Mouse (Mus musculus): ENCODE data around the gene Tuba8.

The Tuba8 gene

DNA sequence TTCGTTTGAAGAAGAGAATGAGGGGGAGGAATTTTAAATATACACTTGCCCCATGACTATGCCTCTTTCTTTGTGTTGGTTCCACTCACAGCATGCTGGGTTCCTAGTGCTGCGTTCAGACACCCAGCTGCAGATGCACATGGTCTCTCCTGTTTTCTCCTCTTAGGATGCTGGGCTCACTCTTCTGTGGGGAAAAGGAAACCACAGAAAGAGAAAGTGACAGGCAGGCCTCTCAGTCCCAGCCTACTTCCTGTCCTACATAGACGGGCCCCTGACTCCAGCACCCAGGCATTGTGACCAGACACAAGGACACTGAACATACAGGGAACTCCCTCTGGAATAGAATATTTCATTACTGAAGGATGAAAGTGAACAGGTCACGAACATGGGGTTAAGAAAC, 15.5 kb downstream of the Tuba8 start:
- CTCF ChIA-PET = no interaction called here

DNA sequence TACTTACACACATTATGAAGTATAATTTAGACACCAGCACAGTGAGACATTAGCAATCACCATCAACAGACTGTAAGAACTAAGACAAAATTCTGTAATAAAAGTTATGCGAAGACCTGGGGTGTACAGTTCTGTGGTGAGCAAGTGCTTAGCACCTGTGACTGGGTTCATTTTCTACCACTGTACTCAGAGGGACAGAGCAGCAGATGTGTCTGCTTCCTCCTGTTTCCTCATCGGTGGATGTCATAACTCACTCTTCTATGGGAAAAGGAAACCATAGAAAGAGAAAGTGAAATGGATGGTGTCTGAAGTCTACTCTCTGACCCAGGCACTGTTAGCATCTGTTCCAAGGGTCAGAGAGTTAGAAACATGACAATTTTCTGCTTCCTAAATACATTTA, 16.2 kb downstream of the Tuba8 start:
- CTCF ChIA-PET = no interaction called here

DNA sequence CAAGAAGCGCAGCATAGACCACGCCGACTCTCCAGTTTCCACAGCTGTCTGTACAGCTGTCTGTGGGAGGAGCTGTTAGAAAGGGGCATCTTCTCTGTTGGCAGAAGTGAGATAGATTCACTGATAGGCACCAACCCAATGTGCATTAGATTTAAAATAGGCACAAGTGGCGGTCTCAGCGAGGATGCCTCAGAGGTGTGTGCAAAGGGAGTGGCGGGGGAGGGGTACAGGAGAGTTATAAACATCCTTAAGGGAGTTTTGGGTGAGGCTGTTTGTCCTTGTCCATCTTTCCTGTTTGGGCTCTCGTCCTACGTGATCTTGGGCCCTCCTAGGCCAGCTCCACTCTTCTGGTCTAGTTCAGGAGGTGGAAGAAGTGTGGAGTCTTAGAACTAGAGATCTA, 17.9 kb downstream of the Tuba8 start:
- CTCF ChIA-PET = interaction anchor here (0.9 kb wide), 1 partner anchor 24 kb away, joined by 3 read pairs; no protein-coding TSS in a partner anchor

DNA sequence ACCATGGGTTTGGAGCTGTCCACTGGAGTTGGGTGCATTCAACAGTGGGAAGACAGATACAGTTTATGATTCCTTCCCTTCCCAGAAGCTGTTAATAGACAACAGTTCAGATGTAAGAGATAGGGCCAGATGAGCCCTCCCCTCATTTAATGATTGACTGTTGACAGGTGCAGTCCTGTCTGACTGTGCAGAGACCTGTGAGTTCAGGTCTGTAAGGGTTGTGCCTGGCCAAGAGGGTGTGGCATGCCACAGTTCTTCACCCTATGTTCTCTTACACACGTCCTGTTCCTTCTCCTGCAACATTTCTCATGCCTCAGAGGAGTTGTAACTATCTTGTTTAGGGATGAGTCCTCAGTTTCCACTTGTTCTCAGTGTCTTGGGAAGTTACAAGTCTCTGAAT, 22.2 kb downstream of the Tuba8 start:
- CTCF ChIA-PET = no interaction called here

DNA sequence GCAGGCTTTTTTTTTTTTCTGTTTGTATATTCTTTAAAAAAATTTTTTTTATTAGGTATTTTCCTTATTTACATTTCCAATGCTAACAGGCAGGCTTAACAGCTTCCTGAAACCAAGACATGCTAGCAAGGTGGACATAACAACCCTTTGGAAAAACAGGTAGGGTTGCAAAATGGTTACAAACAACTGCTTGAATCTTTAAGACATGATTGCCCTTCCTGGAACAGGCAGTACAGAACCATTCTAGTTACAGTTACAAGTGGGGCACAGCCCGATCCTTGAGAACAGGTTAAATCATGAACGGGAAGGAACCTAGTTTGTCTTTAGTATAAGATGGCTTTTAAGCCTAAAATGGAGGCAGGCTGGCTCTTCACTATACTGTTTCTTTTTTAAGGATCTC, 25.9 kb downstream of the Tuba8 start:
- CTCF ChIA-PET = interaction anchor here (0.6 kb wide), 1 partner anchor 44 kb away, joined by 7 read pairs; no protein-coding TSS in a partner anchor

DNA sequence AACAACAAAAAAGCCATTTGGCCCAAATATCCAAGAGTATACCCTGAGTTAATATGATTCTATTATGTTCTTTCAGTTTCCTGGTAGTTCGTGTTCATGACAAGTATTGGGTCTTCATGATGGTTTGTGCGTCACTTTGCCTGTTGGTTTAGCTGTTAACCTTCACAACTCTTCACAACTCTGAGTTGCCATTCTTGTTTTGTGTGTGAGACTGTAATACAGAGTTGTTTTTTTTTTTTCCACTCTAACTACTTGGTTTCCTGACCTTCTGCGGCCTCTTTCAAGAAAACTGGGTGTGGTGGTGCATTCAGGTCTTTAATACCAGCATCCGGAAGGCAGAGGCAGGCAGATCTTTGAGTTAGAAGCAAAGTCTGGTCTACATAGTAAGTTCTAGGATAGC, 27.7 kb downstream of the Tuba8 start:
- CTCF ChIA-PET = interaction anchor here (0.7 kb wide), 1 partner anchor 906 kb away, joined by 3 read pairs; no protein-coding TSS in a partner anchor

DNA sequence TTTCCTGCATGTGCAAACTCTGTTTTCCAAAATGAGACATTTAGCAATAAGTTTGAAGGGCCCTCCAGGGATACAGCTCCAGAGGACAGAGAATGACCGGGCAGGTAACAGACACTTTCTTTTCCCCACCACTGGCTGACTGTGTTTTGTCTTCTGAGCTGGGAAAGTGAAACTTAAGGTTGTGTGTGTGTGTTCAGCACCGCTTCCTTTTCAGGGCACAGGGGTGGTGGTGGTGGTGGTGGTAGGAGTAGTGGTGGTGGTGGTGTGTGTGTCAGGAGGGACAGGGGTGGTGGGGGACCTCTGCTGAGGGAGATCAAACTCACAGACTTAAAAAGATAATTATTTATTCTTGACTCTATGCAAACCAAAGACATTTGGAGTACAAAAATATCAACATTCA, 31.3 kb downstream of the Tuba8 start:
- CTCF ChIA-PET = no interaction called here

DNA sequence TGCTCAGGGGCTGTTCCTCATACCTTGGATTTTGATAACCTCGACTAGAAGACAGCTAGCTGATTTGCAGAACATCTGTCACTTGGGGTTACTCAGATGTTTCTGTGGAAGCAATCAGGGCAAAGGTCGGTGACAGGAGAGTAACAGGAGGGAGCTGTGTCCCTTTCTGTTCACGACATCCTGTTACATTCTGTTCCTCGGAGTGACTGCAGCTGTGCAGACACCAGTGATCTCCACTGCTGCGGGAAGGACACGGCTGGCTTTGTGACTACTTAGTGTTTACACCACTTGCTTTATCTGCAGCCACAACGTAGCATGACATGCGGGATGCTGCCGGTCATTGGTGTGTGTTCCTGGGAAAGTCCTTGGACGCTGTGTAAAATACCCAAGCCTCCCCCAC, 32.7 kb downstream of the Tuba8 start:
- CTCF ChIA-PET = interaction anchor here (0.8 kb wide), 1 partner anchor 28 kb away, joined by 3 read pairs; no protein-coding TSS in a partner anchor

DNA sequence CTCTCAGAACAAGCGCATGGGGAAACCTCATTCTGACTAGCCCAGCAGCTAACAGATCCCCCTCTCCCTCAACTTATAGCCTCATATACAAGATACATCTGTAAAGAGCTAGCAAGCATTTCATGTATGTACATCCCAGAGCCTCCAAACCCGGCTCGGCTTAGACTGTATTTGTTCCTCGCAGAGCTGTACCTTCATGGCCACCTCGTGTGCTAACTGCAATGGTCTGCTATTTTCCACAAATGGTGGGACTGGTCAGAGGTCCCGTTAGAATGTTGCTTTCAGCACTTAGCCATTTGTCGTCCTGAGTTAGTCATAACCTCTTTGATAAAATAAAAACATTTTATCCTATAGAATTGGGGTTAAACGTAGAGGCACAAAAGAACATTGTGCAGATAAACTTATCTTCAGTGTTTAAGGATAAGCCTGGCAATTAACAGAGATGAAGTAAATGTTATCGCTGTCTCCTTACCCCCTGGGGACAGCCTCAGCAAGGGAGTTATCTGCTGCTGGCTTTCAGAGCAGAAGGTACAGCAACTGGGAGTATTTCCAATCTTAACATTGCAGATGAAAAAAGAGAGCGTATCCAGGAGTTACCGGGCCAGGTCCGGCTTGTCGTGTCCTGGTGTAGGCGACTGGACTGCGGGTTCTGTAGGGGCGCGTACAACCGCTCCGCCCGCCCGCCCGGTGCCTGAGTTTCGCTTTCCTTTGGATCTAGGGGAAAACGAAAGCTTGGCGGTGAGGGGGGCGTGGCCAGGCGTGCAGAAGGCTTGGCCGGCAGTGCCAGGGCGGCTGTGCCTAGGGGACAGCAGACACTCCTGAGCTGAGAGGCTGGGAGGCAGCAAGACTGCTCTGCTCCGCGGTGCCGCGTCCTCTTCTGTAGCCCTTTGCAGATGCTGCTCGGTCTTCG, 34.9 kb downstream of the Tuba8 start, which contains the start of gene Usp18:
Gene Usp18, plus strand, starts transcription at position 780 of the 910 bp plus-strand sequence.
- CTCF ChIA-PET = no interaction called here

DNA sequence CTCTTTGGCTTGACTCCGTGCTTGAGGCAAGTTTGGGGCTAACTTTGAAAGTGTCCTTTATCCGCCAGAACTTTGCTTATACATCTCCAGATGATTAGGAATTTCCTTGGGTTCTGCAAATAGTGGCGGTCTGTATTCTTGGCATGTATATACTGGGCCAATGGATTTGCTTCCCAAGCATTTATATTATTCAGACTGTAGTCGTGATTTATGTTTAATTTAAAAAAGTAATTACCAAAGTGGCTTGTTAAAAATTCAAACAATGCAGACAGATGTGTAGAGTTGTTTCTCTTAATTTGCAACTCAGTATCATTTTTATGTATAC, 35.5 kb downstream of the Tuba8 start:
- CTCF ChIA-PET = no interaction called here

DNA sequence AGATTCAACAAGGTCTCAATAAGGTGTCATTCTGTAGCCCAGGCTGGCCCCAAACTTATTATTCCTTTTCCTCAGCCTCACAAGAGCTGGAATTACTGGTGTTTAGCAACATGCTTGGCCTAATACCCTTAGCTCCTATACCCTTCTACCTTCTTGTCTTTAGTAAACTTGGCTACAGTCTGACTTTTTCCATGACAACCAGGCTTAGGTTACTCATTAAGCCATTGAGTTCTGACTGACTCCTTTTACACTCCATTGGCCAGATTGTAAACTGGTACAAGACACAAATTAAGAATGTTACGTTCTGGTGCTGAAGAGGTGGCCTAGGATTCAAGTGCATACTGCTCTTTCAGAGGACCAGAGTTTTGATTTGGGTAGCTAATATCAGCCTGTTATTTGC, 39.9 kb downstream of the Tuba8 start:
- CTCF ChIA-PET = no interaction called here

DNA sequence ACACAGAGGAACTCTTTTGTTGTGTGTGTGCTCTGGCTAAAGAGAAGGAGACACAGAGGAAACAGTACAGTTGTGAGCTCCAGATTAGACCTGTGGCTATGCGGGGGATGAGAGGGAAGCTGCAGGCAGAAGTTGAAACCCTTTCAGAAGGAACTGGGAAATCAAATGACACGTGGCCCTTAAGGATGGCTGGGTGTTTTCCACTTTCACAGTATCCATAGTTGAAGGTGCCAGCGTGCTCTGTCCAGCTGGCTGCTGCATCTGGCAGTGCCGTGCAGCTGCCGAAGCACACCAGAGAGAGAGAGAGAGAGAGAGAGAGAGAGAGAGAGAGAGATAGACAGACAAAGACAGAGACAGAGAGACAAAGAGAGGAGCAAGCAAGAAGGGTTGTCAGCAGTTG, 40.8 kb downstream of the Tuba8 start:
- CTCF ChIA-PET = no interaction called here

DNA sequence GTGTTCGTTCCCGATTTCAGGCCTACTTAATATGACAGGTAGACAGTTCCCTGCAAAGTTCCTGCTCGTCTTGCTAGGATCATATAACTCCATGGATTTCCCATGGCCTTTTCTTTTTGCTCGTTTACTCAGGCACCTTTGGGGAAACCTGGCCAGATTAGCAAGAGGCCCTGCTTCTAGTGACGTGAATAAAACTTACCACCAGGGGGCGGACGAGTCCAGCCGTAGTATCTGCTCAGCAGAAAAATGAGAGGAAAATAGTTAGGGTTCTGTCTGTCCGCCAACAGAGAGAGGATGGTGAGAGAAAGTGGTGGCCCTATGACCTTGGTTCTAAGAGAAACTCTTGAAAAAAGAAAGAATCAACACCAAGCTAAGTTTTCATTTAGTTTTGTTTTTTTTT, 50.1 kb downstream of the Tuba8 start:
- CTCF ChIA-PET = interaction anchor here (0.6 to 1.0 kb wide), 6 partner anchors 10 to 1257 kb away, joined by 3 to 5 read pairs (median 4); no protein-coding TSS in a partner anchor

DNA sequence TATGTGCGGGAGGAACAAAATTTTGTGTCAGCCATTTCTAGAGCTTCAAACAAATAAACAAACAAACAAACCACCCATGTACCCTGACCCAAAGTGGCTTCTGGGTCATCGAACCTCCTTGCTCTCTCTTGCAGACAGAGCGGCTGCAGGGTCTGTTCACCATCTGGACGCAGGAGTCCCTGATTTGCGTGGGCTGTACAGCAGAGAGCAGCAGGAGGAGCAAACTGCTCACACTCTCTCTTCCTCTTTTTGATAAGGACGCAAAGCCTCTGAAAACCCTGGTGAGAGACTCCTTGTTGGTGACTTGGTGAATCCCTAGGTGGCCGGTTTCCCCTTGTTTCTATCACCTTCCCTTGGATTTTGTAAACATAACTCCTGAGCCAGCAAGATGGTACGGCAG, 50.7 kb downstream of the Tuba8 start:
- CTCF ChIA-PET = interaction anchor here (0.9 kb wide), 1 partner anchor 12 kb away, joined by 3 read pairs; no protein-coding TSS in a partner anchor

DNA sequence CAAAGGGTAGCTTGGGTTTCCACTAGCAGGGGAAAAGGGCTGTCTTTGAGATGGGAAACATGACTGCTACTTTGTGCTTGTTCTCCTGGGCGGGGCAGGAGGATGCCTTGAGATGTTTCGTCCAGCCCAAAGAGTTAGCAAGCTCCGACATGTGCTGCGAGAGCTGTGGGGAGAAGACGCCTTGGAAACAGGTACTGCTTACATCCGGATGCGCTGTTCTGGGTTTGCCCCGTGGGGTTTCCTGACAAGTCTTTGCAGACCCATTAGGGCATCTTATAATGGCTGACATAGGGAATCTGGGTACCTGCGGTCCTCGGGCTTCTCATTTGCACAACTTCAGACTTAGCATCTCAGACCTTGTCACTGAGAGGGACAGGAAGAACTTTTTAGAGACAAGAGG, 51.5 kb downstream of the Tuba8 start:
- CTCF ChIA-PET = no interaction called here

DNA sequence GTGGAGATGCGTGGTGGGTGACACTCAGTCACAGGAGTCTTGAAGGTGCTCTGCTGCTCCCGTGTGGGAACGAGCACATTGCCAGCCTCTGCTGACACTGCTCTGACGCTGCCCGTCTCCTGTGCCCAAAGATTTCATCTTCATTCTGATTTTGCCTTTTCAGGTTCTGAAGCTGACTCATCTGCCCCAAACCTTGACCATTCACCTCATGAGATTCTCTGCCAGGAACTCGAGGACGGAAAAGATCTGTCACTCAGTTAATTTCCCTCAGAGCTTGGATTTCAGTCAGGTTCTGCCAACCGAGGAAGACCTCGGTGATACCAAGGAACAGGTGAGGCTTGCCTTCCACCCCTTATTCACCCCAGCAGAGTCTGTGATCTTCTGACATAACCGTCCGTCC, 52.0 kb downstream of the Tuba8 start:
- CTCF ChIA-PET = no interaction called here

DNA sequence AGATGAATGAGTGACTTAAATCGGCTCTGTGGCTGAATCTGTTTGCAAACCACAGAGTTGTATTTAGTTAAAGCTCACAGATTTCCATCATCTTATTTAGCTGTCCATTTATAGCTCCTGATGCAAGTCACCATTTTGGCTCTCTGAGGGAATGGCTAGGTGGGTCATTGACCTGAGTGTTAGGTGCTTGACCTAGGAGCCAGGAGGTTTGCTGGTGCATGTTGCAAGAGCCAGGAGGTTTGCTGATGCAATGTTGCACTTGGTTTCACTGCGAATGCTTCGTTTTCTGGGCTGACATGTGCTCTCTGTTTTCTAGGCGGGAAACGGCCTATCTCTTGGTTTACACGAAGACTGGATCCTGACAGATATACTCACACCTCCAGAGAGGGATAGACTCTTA, 59.7 kb downstream of the Tuba8 start:
- CTCF ChIA-PET = interaction anchor here (0.6 kb wide), 1 partner anchor 10 kb away, joined by 5 read pairs; no protein-coding TSS in a partner anchor

DNA sequence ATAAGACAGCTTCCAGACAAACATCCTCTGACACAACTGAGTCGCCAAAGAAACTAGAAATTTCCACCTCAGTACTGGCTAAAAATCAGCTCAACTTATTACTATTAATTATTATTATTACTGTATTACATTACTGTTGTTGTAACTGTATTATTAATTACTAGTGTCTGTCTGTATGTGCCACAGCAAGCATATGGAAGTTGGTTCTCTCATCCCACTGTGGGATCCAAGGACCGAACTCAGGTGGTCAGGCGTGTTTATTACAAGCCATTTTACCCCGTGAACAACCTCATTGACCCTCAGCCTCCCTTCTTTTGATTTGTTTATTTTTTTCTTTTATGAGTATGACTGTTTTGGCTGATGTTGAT, 61.2 kb downstream of the Tuba8 start:
- CTCF ChIA-PET = interaction anchor here (0.8 kb wide), 1 partner anchor 28 kb away, joined by 3 read pairs; no protein-coding TSS in a partner anchor

DNA sequence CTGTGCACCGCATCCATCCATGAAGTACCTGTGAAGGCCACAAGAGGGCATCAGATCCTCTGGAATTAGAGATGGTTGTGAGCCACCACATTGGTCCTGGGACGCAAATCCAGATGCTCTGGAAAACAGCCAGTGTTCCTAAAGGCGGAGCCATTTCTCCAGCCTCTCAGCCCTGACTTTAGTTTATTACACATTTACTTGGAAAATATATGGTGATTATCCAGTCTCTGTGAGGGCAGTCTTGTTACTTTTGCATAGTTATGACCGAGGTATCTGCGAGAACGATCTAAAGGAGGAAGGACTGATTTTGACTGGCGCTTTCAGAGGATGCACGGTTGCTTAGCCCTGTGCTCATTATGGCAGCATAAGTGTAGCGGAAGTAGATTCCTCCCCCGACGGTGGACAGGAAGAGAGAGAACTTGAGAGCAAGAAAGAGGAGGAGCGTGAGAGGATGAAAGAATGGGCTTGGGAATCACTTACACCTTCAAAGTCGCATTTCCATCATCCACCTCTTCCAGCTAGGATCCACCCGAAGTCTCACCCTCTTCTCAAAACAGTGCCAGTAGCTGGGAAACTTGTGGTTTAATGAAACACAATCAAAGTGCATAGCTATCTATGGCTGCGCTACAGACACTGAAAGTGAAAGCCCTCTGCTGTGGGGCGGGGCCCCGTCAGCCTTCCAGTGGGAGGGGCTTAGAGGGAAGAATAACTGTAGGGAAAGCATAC, 61.7 kb downstream of the Tuba8 start:
- CTCF ChIA-PET = interaction anchor here (0.5 to 0.8 kb wide), 2 partner anchors 29 to 49 kb away, joined by 3 read pairs; no protein-coding TSS in a partner anchor

DNA sequence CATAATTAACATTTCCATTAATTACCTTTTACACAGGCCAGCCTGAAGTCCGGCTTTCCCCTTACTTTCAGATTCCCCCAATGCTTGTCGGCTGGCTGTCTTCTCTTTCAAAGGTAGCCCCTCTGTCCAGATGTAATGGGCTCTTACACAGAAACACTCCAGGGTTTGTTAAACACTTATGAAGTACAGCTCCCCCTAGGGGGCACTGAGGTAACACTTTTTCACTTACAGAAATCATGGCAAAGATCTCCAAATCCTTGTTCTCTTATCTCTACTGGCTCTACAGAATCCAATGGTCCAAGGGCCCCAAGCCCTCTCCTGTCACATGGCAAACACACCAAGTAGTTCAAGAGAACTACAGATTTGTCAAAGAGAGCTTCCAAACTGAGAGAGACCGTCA, 63.9 kb downstream of the Tuba8 start:
- CTCF ChIA-PET = interaction anchor here (0.9 kb wide), 1 partner anchor 162 kb away, joined by 3 read pairs; no protein-coding TSS in a partner anchor
